Mouse (Mus musculus) heart, embryonic 15.5 days (tissue): ENCODE data around the gene 4430402I18Rik. TPM values are rescaled to one million over a fixed set of nuclear protein-coding genes. Genes with fewer than 3 reads are reported as not detected.

Experiments used
- ATAC-seq: fragments of 200-750 bp; cut with Nextera tagmentation; replicated peaks from 2 replicates; pipeline ENCODE4 v1.8.0; 2017; ENCODE audit warnings: low read depth, moderate TSS enrichment; ENCODE audit not compliant: insufficient number of reproducible peaks, insufficient read depth, low FRiP score
- H3K27ac ChIP-seq: fragments of 300-500 bp; sonication (generic); 2 replicates; pipeline ENCODE4 v1.5.1; 2015; ENCODE audit warnings: mild to moderate bottlenecking, inconsistent platforms
- H3K27me3 ChIP-seq: fragments of 300-500 bp; sonication (generic); 2 replicates; pipeline ENCODE4 v1.6.1; 2015; ENCODE audit warnings: inconsistent platforms
- H3K36me3 ChIP-seq: fragments of 300-500 bp; sonication (generic); 2 replicates; pipeline ENCODE4 v1.6.1; 2015; ENCODE audit warnings: mild to moderate bottlenecking, inconsistent platforms
- H3K4me1 ChIP-seq: fragments of 300-500 bp; sonication (generic); replicated peaks from 2 replicates; pipeline ENCODE4 v1.6.1; 2015; ENCODE audit warnings: inconsistent platforms
- H3K4me2 ChIP-seq: fragments of 300-500 bp; sonication (generic); 2 replicates; pipeline ENCODE4 v1.6.1; 2015; ENCODE audit warnings: inconsistent platforms, mild to moderate bottlenecking, moderate library complexity
- H3K4me3 ChIP-seq: fragments of 300-500 bp; sonication (generic); 2 replicates; pipeline ENCODE4 v1.5.1; 2015; ENCODE audit warnings: mild to moderate bottlenecking, inconsistent platforms
- H3K9ac ChIP-seq: fragments of 300-500 bp; sonication (generic); 2 replicates; pipeline ENCODE4 v1.6.1; 2015; ENCODE audit warnings: mild to moderate bottlenecking, inconsistent platforms
- H3K9me3 ChIP-seq: fragments of 300-500 bp; sonication (generic); replicated peaks from 2 replicates; pipeline ENCODE4 v1.6.1; 2016; ENCODE audit warnings: inconsistent platforms
- WGBS: fragments of 180-500 bp; shearing (Covaris S2); methylation state at CpG from one replicate; pipeline ENCODE4 v1.1.7; 2015; ENCODE audit warnings: mixed read lengths; 5-methylcytosine and 5-hydroxymethylcytosine counted together
- polyA plus RNA-seq: library from polyadenylated mRNA; unstranded; fragments of >200 nt; fragmentation: Nextera tagmentation; extraction: Ambion mirVana; gene quantifications from 2 replicates; pipeline ENCODE4 v1.2.1, GENCODE M21; 2015

The 4430402I18Rik gene
- polyA plus RNA-seq, 1 experiment from 2014 or later = 11.4 TPM

DNA sequence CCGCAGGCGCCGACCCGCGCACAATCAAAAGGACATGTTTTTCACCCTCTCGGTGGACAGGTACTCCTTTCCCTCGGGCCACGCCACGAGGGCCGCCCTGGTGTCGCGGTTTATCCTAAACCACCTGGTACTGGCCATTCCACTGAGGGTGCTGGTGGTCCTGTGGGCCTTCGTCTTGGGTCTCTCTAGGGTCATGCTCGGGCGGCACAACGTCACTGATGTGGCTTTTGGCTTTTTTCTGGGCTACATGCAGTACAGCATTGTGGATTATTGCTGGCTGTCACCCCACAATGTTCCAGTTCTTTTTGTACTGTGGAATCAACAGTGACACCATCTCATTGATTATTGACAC, 3.1 kb downstream of the 4430402I18Rik start:
- Histone ChIP-seq H3K9ac (peak overlapping the region; percentile 89), H3K27ac (peak overlapping the region; percentile 93), H3K4me3 (peak overlapping the region; percentile 73), H3K4me2 (peak overlapping the region; percentile 87), H3K27me3 (no peaks in the 10 kb centered on the region), H3K36me3 (no peaks in the 10 kb centered on the region), H3K9me3 (no peaks in the 10 kb centered on the region), H3K4me1 (peaks cover 31% of the 10 kb centered on the region)
- 5% methylated on average over 16 of the region's 16 CpGs for WGBS
- ATAC-seq = no peak

DNA sequence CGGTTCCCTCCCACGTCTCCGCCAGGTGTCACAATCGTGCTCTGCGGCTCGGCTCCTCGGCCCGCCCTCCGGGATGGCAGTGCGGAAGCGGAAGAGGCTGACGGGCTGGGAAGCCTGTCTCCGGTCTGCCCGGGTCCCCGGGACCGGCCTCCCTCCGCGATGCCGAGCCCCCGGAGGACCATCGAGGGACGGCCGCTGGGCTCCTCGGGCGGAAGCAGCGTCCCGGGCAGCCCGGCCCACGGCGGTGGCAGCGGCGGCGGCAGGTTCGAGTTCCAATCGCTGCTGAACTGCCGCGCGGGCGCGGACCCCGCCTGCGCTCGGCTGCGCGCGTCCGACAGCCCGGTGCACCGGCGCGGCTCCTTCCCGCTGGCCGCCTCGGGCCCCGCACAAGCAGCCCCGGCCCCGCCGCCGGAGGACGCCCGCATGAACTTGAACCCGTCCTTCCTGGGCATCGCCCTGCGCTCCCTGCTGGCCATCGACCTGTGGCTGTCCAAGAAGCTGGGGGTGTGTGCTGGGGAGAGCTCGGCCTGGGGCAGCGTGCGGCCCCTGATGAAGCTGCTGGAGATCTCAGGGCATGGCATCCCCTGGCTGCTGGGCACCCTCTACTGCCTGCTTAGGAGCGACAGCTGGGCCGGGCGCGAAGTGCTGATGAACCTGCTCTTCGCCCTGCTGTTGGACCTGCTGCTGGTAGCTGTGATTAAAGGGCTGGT, 3.6 kb downstream of the 4430402I18Rik start, which contains the start of gene Plpp6:
Gene Plpp6, plus strand, starts transcription at position 112 of the 710 bp plus-strand sequence.
- WGBS = under 1% methylated on average over 63 of the region's 73 CpGs
- peak within 1 kb of the TSS; percentile 93 for H3K27ac ChIP-seq
- H3K36me3 ChIP-seq = no peaks in the 10 kb centered on the region
- H3K27me3 ChIP-seq = no peaks in the 10 kb centered on the region
- no peaks in the 10 kb centered on the region for H3K9me3 ChIP-seq
- H3K4me1 ChIP-seq = peaks cover 31% of the 10 kb centered on the region
- ATAC-seq = peak; percentile 82
- peak within 1 kb of the TSS; percentile 87 for H3K4me2 ChIP-seq
- H3K9ac ChIP-seq = peak within 1 kb of the TSS; percentile 89
- H3K4me3 ChIP-seq = peak within 1 kb of the TSS; percentile 73

DNA sequence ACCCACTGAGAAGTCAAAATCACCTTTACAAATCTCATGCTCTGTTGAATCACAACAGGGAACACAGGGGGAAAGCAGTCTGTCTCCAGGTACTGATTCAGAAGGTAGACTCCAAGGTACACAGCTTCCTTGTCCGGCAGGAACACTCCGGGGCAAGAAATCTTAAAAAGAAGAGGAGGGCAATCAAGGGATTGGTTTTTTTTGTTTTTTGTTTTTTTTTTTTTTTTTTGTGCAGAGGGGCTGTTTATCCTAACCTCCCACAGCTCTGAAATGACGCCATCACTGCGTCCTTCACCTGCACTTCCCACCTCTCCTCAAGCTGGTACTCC, 4.1 kb downstream of the 4430402I18Rik start:
- Histone ChIP-seq H3K36me3 (no peaks in the 10 kb centered on the region), H3K9ac (peak overlapping the region; percentile 89), H3K4me2 (peak overlapping the region; percentile 87), H3K4me3 (peak overlapping the region; percentile 73), H3K27ac (peak overlapping the region; percentile 93), H3K9me3 (no peaks in the 10 kb centered on the region), H3K27me3 (no peaks in the 10 kb centered on the region), H3K4me1 (peaks cover 31% of the 10 kb centered on the region)
- ATAC-seq = no peak
- 5% methylated on average over 4 of the region's 4 CpGs for WGBS

DNA sequence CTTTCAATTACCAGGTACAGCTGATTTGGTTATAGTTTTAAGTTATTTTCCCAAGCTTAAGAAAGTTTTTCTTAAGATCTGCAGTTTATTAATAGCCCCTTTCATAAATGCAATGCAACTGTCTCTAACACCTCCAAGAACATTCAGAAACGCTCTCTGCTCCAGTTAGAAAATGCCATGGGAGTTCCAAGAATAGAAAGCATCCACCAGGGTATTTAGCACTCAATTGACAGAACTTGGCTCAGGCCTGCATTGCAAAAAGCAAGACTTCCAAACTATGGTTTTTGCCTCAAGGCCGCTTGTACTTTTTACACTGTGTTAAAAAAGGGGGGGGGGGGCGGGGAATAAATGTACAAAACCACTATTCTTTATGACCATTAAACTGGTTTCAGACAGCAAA, 4.5 kb downstream of the 4430402I18Rik start:
- H3K9me3 ChIP-seq = no peaks in the 10 kb centered on the region
- H3K27ac ChIP-seq = peak overlapping the region; percentile 93
- WGBS = 36% methylated on average over 3 of the region's 3 CpGs
- H3K9ac ChIP-seq = peak overlapping the region; percentile 89; the same call in 1 of the 2 replicates
- peaks cover 31% of the 10 kb centered on the region for H3K4me1 ChIP-seq
- ATAC-seq = no peak
- H3K36me3 ChIP-seq = no peaks in the 10 kb centered on the region
- H3K27me3 ChIP-seq = no peaks in the 10 kb centered on the region
- H3K4me3 ChIP-seq = peak overlapping the region; percentile 73
- H3K4me2 ChIP-seq = peak overlapping the region; percentile 87

DNA sequence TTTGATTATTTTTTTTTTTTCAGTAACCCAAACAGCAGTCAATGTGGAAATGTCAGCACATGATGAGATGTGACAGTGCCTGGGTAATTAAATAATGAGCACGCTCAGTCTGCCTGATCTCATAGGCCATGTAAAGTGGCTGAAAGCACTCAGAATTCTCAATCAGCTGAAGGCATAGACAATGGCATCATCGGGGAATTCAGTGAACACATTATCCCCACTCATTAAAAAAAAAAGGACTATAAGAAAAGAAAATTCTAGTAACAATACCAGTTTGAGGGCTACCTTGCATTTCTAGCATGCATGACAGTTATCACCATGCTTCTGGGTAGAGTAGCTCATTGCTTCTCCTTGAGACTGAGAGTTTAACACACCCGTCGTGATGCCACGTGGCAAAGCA, 16.3 kb downstream of the 4430402I18Rik start:
- WGBS = 78% methylated on average over 5 of the region's 5 CpGs
- peaks cover 13% of the 10 kb centered on the region for H3K4me1 ChIP-seq
- H3K4me2 ChIP-seq = no peak overlapping the region
- peaks cover 3% of the 10 kb centered on the region; the same call in 1 of the 2 replicates for H3K36me3 ChIP-seq
- H3K9me3 ChIP-seq = no peaks in the 10 kb centered on the region
- H3K27me3 ChIP-seq = no peaks in the 10 kb centered on the region
- H3K9ac ChIP-seq = no peak overlapping the region
- H3K27ac ChIP-seq = no peak overlapping the region
- H3K4me3 ChIP-seq = no peak overlapping the region
- no peak for ATAC-seq

DNA sequence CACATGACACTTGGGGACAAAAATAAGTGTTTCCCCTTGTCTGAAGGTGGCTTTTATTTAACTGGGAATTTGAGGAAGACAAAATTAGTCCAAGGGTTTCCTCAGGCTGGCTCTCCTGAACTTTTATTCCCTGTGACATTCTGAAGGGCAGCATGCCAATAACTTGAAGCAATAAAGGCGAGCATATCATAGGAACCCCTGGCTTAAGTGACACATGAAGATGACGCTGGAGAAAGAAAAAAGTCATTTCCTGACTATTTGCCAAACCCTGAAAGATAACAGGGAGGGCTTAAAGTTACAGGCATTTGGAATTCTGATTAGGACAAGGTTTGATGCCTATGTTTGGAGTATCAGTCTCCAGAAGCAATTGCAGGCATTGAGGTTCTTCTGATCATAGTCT, 20.3 kb downstream of the 4430402I18Rik start:
- WGBS = 10% methylated on average over 2 of the region's 2 CpGs
- Histone ChIP-seq H3K4me2 (no peak overlapping the region), H3K4me1 (peaks cover 16% of the 10 kb centered on the region), H3K4me3 (no peak overlapping the region), H3K9ac (no peak overlapping the region), H3K27me3 (no peaks in the 10 kb centered on the region), H3K36me3 (peaks cover 3% of the 10 kb centered on the region; the same call in 1 of the 2 replicates), H3K9me3 (no peaks in the 10 kb centered on the region), H3K27ac (peak overlapping the region; percentile 69)
- no peak for ATAC-seq

DNA sequence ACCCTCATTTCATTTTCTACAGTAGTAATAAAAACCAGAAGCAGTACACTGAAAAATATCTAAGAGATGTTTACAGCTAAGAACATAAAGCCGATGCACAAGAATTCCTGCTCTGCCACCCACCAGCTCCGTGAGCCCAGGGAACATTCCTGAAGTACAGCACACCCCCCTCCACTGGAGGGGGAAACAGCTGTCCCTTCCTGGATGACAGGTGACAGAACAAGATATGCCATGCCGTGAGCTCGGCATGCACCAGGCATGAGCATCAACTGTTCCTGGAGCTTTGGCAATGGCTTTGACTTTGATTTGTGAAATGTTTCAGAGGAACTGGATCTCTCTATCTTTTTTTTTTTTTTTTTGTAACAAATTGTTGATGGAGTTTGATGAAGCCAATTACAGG, 20.8 kb downstream of the 4430402I18Rik start:
- Histone ChIP-seq H3K9ac (no peak overlapping the region), H3K27me3 (no peaks in the 10 kb centered on the region), H3K4me3 (no peak overlapping the region), H3K4me1 (peaks cover 16% of the 10 kb centered on the region), H3K27ac (peak overlapping the region; percentile 69), H3K4me2 (peak overlapping the region; percentile 6; the same call in 1 of the 2 replicates), H3K9me3 (no peaks in the 10 kb centered on the region), H3K36me3 (peaks cover 3% of the 10 kb centered on the region; the same call in 1 of the 2 replicates)
- peak; percentile 64; the same call in 1 of the 2 replicates for ATAC-seq
- 7% methylated on average over 4 of the region's 4 CpGs for WGBS

DNA sequence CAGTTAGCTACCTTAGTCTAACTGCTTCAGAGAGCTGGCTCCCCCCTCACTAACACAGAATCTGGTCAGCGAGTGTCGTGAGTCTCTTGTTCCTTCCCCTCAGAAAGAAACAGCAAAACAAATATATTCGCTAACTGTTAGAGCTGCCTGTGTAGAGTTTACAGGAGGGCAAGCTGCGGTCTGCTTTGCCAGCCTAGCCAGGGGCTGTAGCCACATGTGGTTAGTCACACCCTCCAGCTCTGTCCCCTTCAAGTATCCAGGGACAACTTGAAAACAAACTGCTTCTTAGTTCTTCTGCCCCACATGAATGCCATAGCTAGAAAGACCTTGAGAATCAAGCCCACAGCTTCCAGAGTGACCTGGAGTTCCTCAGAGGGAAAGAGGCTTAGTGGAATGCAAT, 26.3 kb downstream of the 4430402I18Rik start:
- WGBS = 53% methylated on average over 4 of the region's 4 CpGs
- no peaks in the 10 kb centered on the region for H3K27me3 ChIP-seq
- no peak overlapping the region for H3K4me3 ChIP-seq

DNA sequence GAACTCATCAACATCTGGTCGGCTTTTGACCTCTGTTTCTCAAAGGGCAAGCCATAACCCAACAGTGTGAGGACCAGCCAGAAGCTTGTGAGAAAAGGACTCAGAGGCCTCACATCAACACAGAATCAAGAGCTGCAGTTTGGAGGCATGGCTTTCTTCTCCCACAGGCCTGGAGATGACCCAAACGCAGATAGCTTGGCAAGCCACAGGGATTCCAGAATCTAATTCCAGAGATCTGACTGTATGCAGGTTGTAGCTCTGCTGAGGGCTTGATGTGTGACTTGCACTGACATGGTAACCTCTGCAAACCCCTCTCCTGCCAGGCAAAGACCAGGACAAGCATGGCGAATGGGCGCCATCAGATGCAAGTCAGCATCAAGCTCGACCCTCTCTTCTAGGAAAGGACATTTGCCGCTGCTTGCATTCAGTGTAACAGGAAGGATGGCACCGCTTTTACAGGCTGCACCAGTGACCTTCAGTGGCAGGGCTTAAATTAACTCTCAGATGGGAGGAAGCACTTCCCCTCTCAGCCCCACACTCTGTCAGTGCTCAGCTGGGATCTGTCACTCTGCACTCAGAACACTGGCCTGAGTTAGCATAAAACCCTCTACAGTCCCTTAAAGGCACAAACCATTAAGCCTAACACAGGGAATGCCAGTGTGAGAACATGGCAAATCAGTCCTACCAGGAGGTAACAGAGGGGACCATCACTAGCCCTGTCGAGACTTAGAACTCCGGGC, 27.3 kb downstream of the 4430402I18Rik start:
- peak overlapping the region; percentile 83 for H3K27ac ChIP-seq
- H3K9me3 ChIP-seq = no peaks in the 10 kb centered on the region
- 39% methylated on average over 9 of the region's 9 CpGs for WGBS
- no peaks in the 10 kb centered on the region for H3K27me3 ChIP-seq
- no peak overlapping the region for H3K9ac ChIP-seq
- peak; percentile 90 for ATAC-seq
- no peak overlapping the region for H3K4me3 ChIP-seq
- no peaks in the 10 kb centered on the region for H3K36me3 ChIP-seq
- H3K4me2 ChIP-seq = peak overlapping the region; percentile 24
- peaks cover 24% of the 10 kb centered on the region for H3K4me1 ChIP-seq

More for the DNA sequence above, 26.3 kb downstream of the 4430402I18Rik start:
- Histone ChIP-seq H3K4me1 (peaks cover 27% of the 10 kb centered on the region), H3K27ac (peak overlapping the region; percentile 83), H3K9ac (no peak overlapping the region), H3K4me2 (no peak overlapping the region), H3K36me3 (no peaks in the 10 kb centered on the region), H3K9me3 (no peaks in the 10 kb centered on the region)
- ATAC-seq = no peak

DNA sequence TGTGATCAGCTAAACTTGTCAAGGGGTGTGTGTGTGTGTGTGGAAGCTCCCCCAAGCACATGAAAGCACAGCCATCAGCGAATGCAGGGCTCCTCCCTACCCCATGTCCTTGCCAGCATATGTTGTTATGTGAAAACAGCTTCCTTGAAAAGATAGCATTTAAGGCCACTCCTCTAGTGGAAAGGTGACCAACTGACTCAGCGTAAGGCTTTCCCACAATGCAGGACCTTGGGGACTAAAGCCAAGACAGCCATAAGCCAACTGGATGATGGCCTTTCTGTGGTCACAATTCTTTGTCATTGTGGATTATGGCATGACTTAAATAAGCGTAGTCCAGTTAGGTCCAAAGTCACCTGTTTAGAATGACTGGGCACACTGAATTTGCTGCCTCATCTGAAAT, 32.7 kb downstream of the 4430402I18Rik start:
- Histone ChIP-seq H3K4me2 (no peak overlapping the region), H3K9me3 (no peaks in the 10 kb centered on the region), H3K9ac (no peak overlapping the region), H3K27me3 (no peaks in the 10 kb centered on the region), H3K27ac (no peak overlapping the region), H3K36me3 (no peaks in the 10 kb centered on the region), H3K4me1 (peaks cover 8% of the 10 kb centered on the region; the same call in 1 of the 2 replicates), H3K4me3 (no peak overlapping the region)
- WGBS = 75% methylated on average over 3 of the region's 3 CpGs
- ATAC-seq = no peak

DNA sequence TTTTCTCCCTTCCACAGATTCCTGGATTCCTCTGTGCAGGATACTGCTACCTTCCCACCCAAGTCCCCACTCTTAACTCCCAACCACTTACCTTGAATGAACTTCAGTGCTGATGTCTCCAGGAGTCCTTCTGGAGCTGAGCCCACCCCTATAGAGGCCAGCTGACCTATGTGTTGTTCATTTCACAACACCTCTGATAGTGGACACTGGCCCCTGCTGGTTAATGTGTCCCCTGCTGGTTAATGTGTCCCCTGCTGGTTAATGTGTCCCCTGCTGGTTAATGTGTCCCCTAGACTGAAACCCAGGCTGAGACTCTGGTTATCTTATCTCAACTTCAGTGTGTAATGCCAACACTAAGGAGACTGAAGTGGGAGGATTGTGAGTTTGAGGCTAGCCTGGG, 38.6 kb downstream of the 4430402I18Rik start:
- Histone ChIP-seq H3K4me3 (no peak overlapping the region), H3K9me3 (no peaks in the 10 kb centered on the region), H3K4me1 (peaks cover 10% of the 10 kb centered on the region), H3K27me3 (no peaks in the 10 kb centered on the region), H3K27ac (no peak overlapping the region), H3K36me3 (no peaks in the 10 kb centered on the region), H3K9ac (no peak overlapping the region), H3K4me2 (no peak overlapping the region)
- ATAC-seq = no peak
